ENCODE assay signal across 21 mouse cellular contexts in genomic region chr9:45337406-45337805, GRCm38 (mm10). TPM values are rescaled to one million over a fixed set of nuclear protein-coding genes. Genes with fewer than 3 reads are reported as not detected.
DNase-seq lines count a peak whose midpoint lies in the region; ATAC-seq and TF ChIP-seq lines count a peak whose summit lies in the region.
"Had no signal": no experiment of that assay in that cellular context is flagged by ENCODE, and none has a peak within 500 bp of the region (broad histone marks: within the 10 kb centered on the region; RNA-seq: fewer than 3 reads in every experiment).

No protein-coding gene starts in this region.

- H3K27ac ChIP-seq in stomach, postnatal 0 days (replicated peaks), result no peak overlapping the region
- H3K27ac ChIP-seq: embryonic facial prominence, embryonic 10.5 days; embryonic facial prominence, embryonic 12.5 days; forebrain, embryonic 13.5 days; forebrain, embryonic 15.5 days had no signal

- H3K4me2 ChIP-seq in stomach, postnatal 0 days (replicated peaks; ENCODE audit: low read depth), result no peak overlapping the region
- H3K4me2 ChIP-seq: embryonic facial prominence, embryonic 12.5 days; forebrain, embryonic 13.5 days; forebrain, embryonic 15.5 days had no signal

- no peaks in the 10 kb centered on the region for H3K36me3 ChIP-seq in stomach, postnatal 0 days (ENCODE audit: control insufficient read depth, insufficient read depth, low read length)
- H3K36me3 ChIP-seq: embryonic facial prominence, embryonic 10.5 days; embryonic facial prominence, embryonic 12.5 days; forebrain, embryonic 15.5 days had no signal

- DNase-seq in adrenal gland, postnatal 36 days, result peak; percentile 21 to 25
- DNase-seq in adrenal gland, adult 8-10 months, result no peak
- DNase-seq in urinary bladder, postnatal 25 days (ENCODE audit: low spot score), result peak; percentile 40
- no peak for DNase-seq in urinary bladder, postnatal 4 days (ENCODE audit: low spot score in 2 of 2)
- peak; percentile 21 for DNase-seq in brain, adult 2 months (ENCODE audit: low read depth, low spot score)
- DNase-seq in stomach, postnatal 0 days (ENCODE audit: low spot score), result no peak
- no peak for DNase-seq in layer of hippocampus, postnatal 25 days (ENCODE audit: extremely low spot score in 1 of 2, low spot score in 1 of 2)
- DNase-seq: adrenal gland, postnatal 10 days; cerebellum, adult 11-12 months; cerebellum, adult 2 months; cerebellum, adult 9-10 months; cerebellum, postnatal 10 days; cerebellum, postnatal 25 days; forebrain, postnatal 0 days had no signal

- TF ChIP-seq EP300 in stomach, postnatal 0 days (optimal IDR thresholded peaks at IDR 0.05), result no peak

- H3K27me3 ChIP-seq in stomach, postnatal 0 days (ENCODE audit: control insufficient read depth, insufficient read depth, low read length), result no peaks in the 10 kb centered on the region
- H3K27me3 ChIP-seq: forebrain, embryonic 13.5 days; forebrain, embryonic 15.5 days had no signal

- ATAC-seq in stomach, postnatal 0 days (ENCODE audit: low FRiP score, low TSS enrichment), result peak; percentile 49; the same call in 1 of the 2 replicates
- ATAC-seq: forebrain, embryonic 13.5 days; forebrain, embryonic 15.5 days; forebrain, postnatal 0 days had no signal

- WGBS in stomach, postnatal 0 days, result 60% methylated on average over 2 of the region's 2 CpGs

- no peaks in the 10 kb centered on the region for H3K4me1 ChIP-seq in stomach, postnatal 0 days (replicated peaks; ENCODE audit: control insufficient read depth, insufficient read depth)
- H3K4me1 ChIP-seq: embryonic facial prominence, embryonic 10.5 days; embryonic facial prominence, embryonic 12.5 days; forebrain, embryonic 13.5 days; forebrain, embryonic 15.5 days had no signal

- H3K9me3 ChIP-seq in stomach, postnatal 0 days (ENCODE audit: control insufficient read depth, low read length), result no peaks in the 10 kb centered on the region
- H3K9me3 ChIP-seq: embryonic facial prominence, embryonic 10.5 days; embryonic facial prominence, embryonic 12.5 days; forebrain, embryonic 13.5 days; forebrain, embryonic 15.5 days had no signal

- H3K4me3 ChIP-seq in stomach, postnatal 0 days (ENCODE audit: low read depth, low read length), result no peak overlapping the region
- H3K4me3 ChIP-seq: embryonic facial prominence, embryonic 10.5 days; embryonic facial prominence, embryonic 12.5 days; forebrain, embryonic 13.5 days; forebrain, embryonic 15.5 days had no signal

- TF ChIP-seq CTCF in stomach, postnatal 0 days (IDR thresholded peaks at IDR 0.05; ENCODE audit: low read depth), result no peak

- H3K9ac ChIP-seq in stomach, postnatal 0 days (ENCODE audit: low read length), result no peak overlapping the region
- H3K9ac ChIP-seq: embryonic facial prominence, embryonic 12.5 days; forebrain, embryonic 13.5 days; forebrain, embryonic 15.5 days; forebrain, postnatal 0 days had no signal

RNA-seq across cellular contexts. Expression of gene Tmprss13, which starts 18.5 kb away (rescaled TPM):
- under 1 TPM; 0.20 to 0.23 TPM for total RNA-seq in adrenal gland, postnatal 36 days (2021)
- total RNA-seq in adrenal gland, adult 8-10 months (2022), result under 1 TPM; 0.18 to 0.87 (median 0.52) TPM
- 33.1 and 33.6 TPM in 2 replicates for polyA plus RNA-seq in stomach, postnatal 0 days (2015; fragmentation: Nextera tagmentation; extraction: Ambion mirVana)
- not detected for total RNA-seq in layer of hippocampus, postnatal 25 days (2021)
- total RNA-seq: forebrain, postnatal 0 days; MEL had no signal
- polyA plus RNA-seq: C2C12; cerebellum, adult 2 months; cortical plate, adult 2 months; forebrain, embryonic 13.5 days; forebrain, embryonic 15.5 days had no signal

RNA-seq across cellular contexts. Expression of gene Fxyd6, which starts 32.6 kb away (rescaled TPM):
- 100 to 1,000 TPM; 222 to 224 TPM for total RNA-seq in adrenal gland, postnatal 36 days (2021)
- 100 to 1,000 TPM; 307 to 396 (median 352) TPM for total RNA-seq in adrenal gland, adult 8-10 months (2022)
- polyA plus RNA-seq in stomach, postnatal 0 days (2015; fragmentation: Nextera tagmentation; extraction: Ambion mirVana), result 50.3 and 66.9 TPM in 2 replicates
- 100 to 1,000 TPM in 1 of 2 experiments, 10 to 100 TPM in 1; 82.2 to 112 TPM for total RNA-seq in layer of hippocampus, postnatal 25 days (2021)
- total RNA-seq: MEL had no signal
- polyA plus RNA-seq: C2C12 had no signal

Comparison
In these comparisons a context has a peak if more than half of its experiments do, and no peak if none do; other contexts are left out.
1. DNase-seq: peak in adrenal gland, postnatal 36 days (2 of 2), urinary bladder, postnatal 25 days (single experiment) and brain, adult 2 months (single experiment); none in adrenal gland, adult 8-10 months (single experiment), urinary bladder, postnatal 4 days (0 of 2), stomach, postnatal 0 days (single experiment) and layer of hippocampus, postnatal 25 days (0 of 2).